Mouse (Mus musculus) hindbrain, postnatal 0 days (tissue): ENCODE measurements around the gene Car3. TPM values are rescaled to one million over a fixed set of nuclear protein-coding genes. Genes with fewer than 3 reads are reported as not detected.
A peak's percentile ranks its signal among the peaks of the same experiment; 100 is the strongest.

Experiments used
- ATAC-seq: fragments of 200-750 bp; cut with Nextera tagmentation; 2 replicates; pipeline ENCODE4 v1.8.0; 2017; ENCODE audit warnings: mild to moderate bottlenecking, moderate TSS enrichment, moderate library complexity
- DNase-seq: peaks from one replicate; pipeline ENCODE4 v3.0.0-alpha.2; 2015; ENCODE audit warnings: low spot score
- H3K27ac ChIP-seq: fragments of 300-500 bp; sonication (generic); 2 replicates; pipeline ENCODE4 v1.5.1; 2014; ENCODE audit warnings: mild to moderate bottlenecking
- H3K27me3 ChIP-seq: fragments of 300-500 bp; sonication (generic); 2 replicates; pipeline ENCODE4 v1.6.1; 2014; ENCODE audit warnings: low read length, mixed read lengths; ENCODE audit not compliant: insufficient read depth
- H3K36me3 ChIP-seq: fragments of 300-500 bp; sonication (generic); 2 replicates; pipeline ENCODE4 v1.6.1; 2014; ENCODE audit warnings: low read length, mixed read lengths; ENCODE audit not compliant: insufficient read depth
- H3K4me1 ChIP-seq: fragments of 300-500 bp; sonication (generic); 2 replicates; pipeline ENCODE4 v1.6.1; 2014; ENCODE audit warnings: antibody characterized with exemption, low read length, mixed read lengths; ENCODE audit not compliant: insufficient read depth
- H3K4me2 ChIP-seq: fragments of 300-500 bp; sonication (generic); 2 replicates; pipeline ENCODE4 v1.6.1; 2014; ENCODE audit warnings: low read depth, mild to moderate bottlenecking, low read length, moderate library complexity, mixed read lengths
- H3K4me3 ChIP-seq: fragments of 300-500 bp; sonication (generic); 2 replicates; pipeline ENCODE4 v1.5.1; 2014; ENCODE audit warnings: low read length
- H3K9ac ChIP-seq: fragments of 300-500 bp; sonication (generic); replicated peaks from 2 replicates; pipeline ENCODE4 v1.6.1; 2014; ENCODE audit warnings: mild to moderate bottlenecking, low read length, moderate library complexity, mixed read lengths
- H3K9me3 ChIP-seq: fragments of 300-500 bp; sonication (generic); 2 replicates; pipeline ENCODE4 v1.6.1; 2016; ENCODE audit warnings: low read length, mixed read lengths
- CTCF ChIP-seq: IDR thresholded peaks from 2 replicates; pipeline ENCODE4 v1.5.1; 2016; ENCODE audit warnings: antibody characterized with exemption, control low read depth, low read depth
- WGBS: fragments of 180-500 bp; shearing (Covaris S2); extraction: QIAGEN DNeasy Blood & Tissue Kit; methylation state at CpG from one replicate; pipeline ENCODE4 v1.1.7; 2014; 5-methylcytosine and 5-hydroxymethylcytosine counted together
- polyA plus RNA-seq: library from polyadenylated mRNA; unstranded; fragments of >200 nt; fragmentation: Nextera tagmentation; extraction: Ambion mirVana; gene quantifications from 2 replicates; pipeline ENCODE4 v1.2.1, GENCODE M21; 2015
- total RNA-seq: library from RNA; depleted of rRNA; stranded (reverse); fragments of >200 nt; gene quantifications from 2 replicates; pipeline ENCODE4 v1.2.3, GENCODE M21; 2014

Gene Car3
- total and polyA plus RNA-seq, 2 experiments from 2014 or later, result 0.99 to 3.2 TPM

DNA sequence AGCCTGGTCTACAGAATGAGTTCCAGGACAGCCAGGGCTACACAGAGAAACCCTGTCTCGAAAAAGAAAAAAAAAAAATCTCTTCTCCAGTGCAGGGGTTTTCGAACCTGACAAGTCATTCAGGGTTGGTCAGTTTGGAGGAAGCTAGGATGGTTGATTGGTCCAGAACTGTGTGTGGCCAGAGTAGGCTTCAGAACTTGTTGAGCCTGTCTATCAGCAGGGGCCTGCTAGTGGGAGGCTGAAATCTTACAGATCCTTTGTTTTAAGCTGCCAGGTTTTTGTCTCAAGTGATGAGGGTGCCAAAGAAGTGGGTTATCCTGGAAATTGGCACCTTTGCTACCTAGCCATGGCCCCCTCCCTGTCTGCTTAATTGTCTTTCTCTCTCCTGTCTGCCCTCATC is 25.8 kb downstream of the Car3 start:
- TF ChIP-seq CTCF, result no peak
- Histone ChIP-seq H3K27ac (0 out of 2 replicates have a peak overlapping the region, but pooled peaks have one; percentile 29), H3K4me2 (no peak overlapping the region), H3K9me3 (no peaks in the 10 kb centered on the region), H3K4me1 (no peaks in the 10 kb centered on the region), H3K9ac (no peak overlapping the region), H3K27me3 (no peaks in the 10 kb centered on the region), H3K4me3 (no peak overlapping the region), H3K36me3 (no peaks in the 10 kb centered on the region)
- DNase-seq (no peak), ATAC-seq (no peak)
- 51% methylated on average over 2 of the region's 2 CpGs for WGBS

- TF ChIP-seq CTCF, result no peak
- Histone ChIP-seq H3K4me2 (peak overlapping the region; percentile 37), H3K9me3 (no peaks in the 10 kb centered on the region), H3K27me3 (no peaks in the 10 kb centered on the region), H3K4me1 (no peaks in the 10 kb centered on the region), H3K36me3 (no peaks in the 10 kb centered on the region), H3K4me3 (no peak overlapping the region), H3K27ac (0 out of 2 replicates have a peak overlapping the region, but pooled peaks have one; percentile 29), H3K9ac (no peak overlapping the region)
- DNase-seq (peak; percentile 12), ATAC-seq (no peak)
- 37% methylated on average over 4 of the region's 4 CpGs for WGBS
Measured at GRCm38 (mm10) chr3:14889716-14890409, 26.6 kb downstream of the Car3 start.

- H3K27ac ChIP-seq, result no peak overlapping the region
- H3K4me1 ChIP-seq, result no peaks in the 10 kb centered on the region
- no peaks in the 10 kb centered on the region for H3K9me3 ChIP-seq
- DNase-seq (no peak), ATAC-seq (no peak)
- no peak overlapping the region for H3K4me3 ChIP-seq
- WGBS, result 95% methylated on average over 3 of the region's 3 CpGs
- no peak overlapping the region for H3K4me2 ChIP-seq
- no peaks in the 10 kb centered on the region for H3K36me3 ChIP-seq
- no peak overlapping the region for H3K9ac ChIP-seq
- TF ChIP-seq CTCF, result no peak
- no peaks in the 10 kb centered on the region for H3K27me3 ChIP-seq
Measured at GRCm38 (mm10) chr3:14892991-14893390, 29.7 kb downstream of the Car3 start.

DNA sequence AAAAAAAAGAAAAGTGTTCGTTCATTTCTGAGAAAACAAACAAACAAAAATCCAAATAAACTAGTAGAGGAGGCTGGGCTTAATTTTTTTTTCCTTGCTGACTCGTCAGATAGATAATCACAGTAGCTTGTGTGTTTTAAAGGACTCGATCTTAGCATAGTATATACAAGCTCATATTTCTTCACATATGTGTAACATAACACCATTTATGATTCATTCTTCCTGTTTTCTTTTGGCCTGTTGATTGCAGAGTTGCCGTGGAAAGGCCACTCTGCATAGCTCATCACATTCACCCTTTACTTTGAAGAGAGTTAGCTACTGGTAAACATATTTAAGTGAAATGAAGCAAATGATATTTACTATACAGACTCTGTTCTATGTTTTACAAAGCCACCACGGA is 30.4 kb downstream of the Car3 start:
- 80% methylated on average over 5 of the region's 5 CpGs for WGBS
- DNase-seq (no peak), ATAC-seq (no peak)
- H3K9me3 ChIP-seq, result no peaks in the 10 kb centered on the region
- H3K27me3 ChIP-seq, result no peaks in the 10 kb centered on the region
- H3K4me2 ChIP-seq, result no peak overlapping the region
- no peaks in the 10 kb centered on the region for H3K4me1 ChIP-seq
- H3K36me3 ChIP-seq, result no peaks in the 10 kb centered on the region
- H3K4me3 ChIP-seq, result no peak overlapping the region
- no peak overlapping the region for H3K27ac ChIP-seq
- no peak overlapping the region for H3K9ac ChIP-seq
- no peak for TF ChIP-seq CTCF

- Histone ChIP-seq H3K4me1 (no peaks in the 10 kb centered on the region), H3K4me2 (no peak overlapping the region), H3K36me3 (0 out of 2 replicates have a peak, but pooled peaks cover 3% of the 10 kb centered on the region), H3K9me3 (no peaks in the 10 kb centered on the region), H3K27me3 (no peaks in the 10 kb centered on the region), H3K4me3 (no peak overlapping the region), H3K27ac (no peak overlapping the region), H3K9ac (no peak overlapping the region)
- ATAC-seq (no peak), DNase-seq (no peak)
- TF ChIP-seq CTCF, result no peak
- 95% methylated on average over 3 of the region's 3 CpGs for WGBS
Measured at GRCm38 (mm10) chr3:14895333-14895732, 32.0 kb downstream of the Car3 start.

GRCm38 (mm10) chr3:14897770-14898169 is 34.5 kb downstream of the Car3 start:
- TF ChIP-seq CTCF, result no peak
- no peak for ATAC-seq
- 84% methylated on average over 6 of the region's 6 CpGs for WGBS
- no peak overlapping the region for H3K4me3 ChIP-seq
- no peaks in the 10 kb centered on the region for H3K27me3 ChIP-seq
- H3K4me2 ChIP-seq, result no peak overlapping the region
- peaks cover 3% of the 10 kb centered on the region; the same call in 1 of the 2 replicates for H3K36me3 ChIP-seq
- H3K9ac ChIP-seq, result no peak overlapping the region
- no peak overlapping the region for H3K27ac ChIP-seq
- no peak for DNase-seq
- no peaks in the 10 kb centered on the region for H3K9me3 ChIP-seq
- H3K4me1 ChIP-seq, result no peaks in the 10 kb centered on the region

DNA sequence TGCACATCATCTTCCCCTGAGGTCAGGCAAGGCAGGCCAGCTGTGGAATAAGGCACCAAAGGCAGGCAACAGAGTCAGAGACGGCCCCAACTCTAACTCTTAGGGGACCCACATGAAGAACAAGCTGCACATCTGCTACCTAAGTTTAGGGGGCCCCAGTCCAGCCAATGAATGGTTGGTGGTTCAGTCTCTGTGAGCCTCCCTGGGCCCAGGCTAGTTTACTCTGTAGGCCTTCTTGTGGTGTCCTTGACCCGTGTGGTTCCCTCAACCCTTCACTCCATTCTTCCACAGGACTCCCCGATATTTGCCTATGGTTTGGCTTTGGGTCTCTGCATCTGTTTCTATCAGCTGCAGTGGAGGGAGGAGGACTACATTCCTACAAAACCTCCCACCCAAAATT is 40.1 kb downstream of the Car3 start:
- Histone ChIP-seq H3K27me3 (no peaks in the 10 kb centered on the region), H3K9ac (no peak overlapping the region), H3K4me1 (no peaks in the 10 kb centered on the region), H3K4me2 (no peak overlapping the region), H3K36me3 (peaks cover 3% of the 10 kb centered on the region; the same call in 1 of the 2 replicates), H3K9me3 (no peaks in the 10 kb centered on the region), H3K27ac (no peak overlapping the region), H3K4me3 (no peak overlapping the region)
- no peak for ATAC-seq
- DNase-seq, result no peak
- WGBS, result 97% methylated on average over 3 of the region's 3 CpGs
- TF ChIP-seq CTCF, result no peak
